Mouse (Mus musculus) kidney, postnatal 4 days (tissue): ENCODE measurements around the gene Lman2.

Experiments
- DNase-seq, 2 experiments: peaks; one replicate each; pipeline ENCODE4 v3.0.0; 2021; ENCODE audit warnings: mixed read lengths in 2 of 2

The Lman2 gene

GRCm38 (mm10) chr13:55322130-55322825 is 40.3 kb downstream of the Lman2 start:
- DNase-seq = peak; percentile 41 to 74

GRCm38 (mm10) chr13:55321434-55322129 is 41.0 kb downstream of the Lman2 start, which contains the start of gene Rab24:
Rab24 (minus strand) TSS chr13:55321946.
- DNase-seq = peak; percentile 92 to 96

GRCm38 (mm10) chr13:55319931-55320533 is 42.6 kb downstream of the Lman2 start, which contains the start of gene Prelid1:
Prelid1 (plus strand) TSS chr13:55320500.
- no peak for DNase-seq

GRCm38 (mm10) chr13:55318351-55318750 is 44.2 kb downstream of the Lman2 start:
- no peak for DNase-seq

- no peak for DNase-seq
Measured at GRCm38 (mm10) chr13:55314891-55315412, 47.6 kb downstream of the Lman2 start.

GRCm38 (mm10) chr13:55313051-55313450 is 49.5 kb downstream of the Lman2 start:
- no peak for DNase-seq

GRCm38 (mm10) chr13:55312028-55312630 is 50.5 kb downstream of the Lman2 start:
- no peak for DNase-seq

GRCm38 (mm10) chr13:55300913-55301312 is 61.7 kb downstream of the Lman2 start:
- DNase-seq = no peak

- no peak for DNase-seq
Measured at GRCm38 (mm10) chr13:55296760-55297159, 65.8 kb downstream of the Lman2 start.
